Mouse (Mus musculus): ENCODE results near the gene Gm45062.

Gm45062 gene

DNA sequence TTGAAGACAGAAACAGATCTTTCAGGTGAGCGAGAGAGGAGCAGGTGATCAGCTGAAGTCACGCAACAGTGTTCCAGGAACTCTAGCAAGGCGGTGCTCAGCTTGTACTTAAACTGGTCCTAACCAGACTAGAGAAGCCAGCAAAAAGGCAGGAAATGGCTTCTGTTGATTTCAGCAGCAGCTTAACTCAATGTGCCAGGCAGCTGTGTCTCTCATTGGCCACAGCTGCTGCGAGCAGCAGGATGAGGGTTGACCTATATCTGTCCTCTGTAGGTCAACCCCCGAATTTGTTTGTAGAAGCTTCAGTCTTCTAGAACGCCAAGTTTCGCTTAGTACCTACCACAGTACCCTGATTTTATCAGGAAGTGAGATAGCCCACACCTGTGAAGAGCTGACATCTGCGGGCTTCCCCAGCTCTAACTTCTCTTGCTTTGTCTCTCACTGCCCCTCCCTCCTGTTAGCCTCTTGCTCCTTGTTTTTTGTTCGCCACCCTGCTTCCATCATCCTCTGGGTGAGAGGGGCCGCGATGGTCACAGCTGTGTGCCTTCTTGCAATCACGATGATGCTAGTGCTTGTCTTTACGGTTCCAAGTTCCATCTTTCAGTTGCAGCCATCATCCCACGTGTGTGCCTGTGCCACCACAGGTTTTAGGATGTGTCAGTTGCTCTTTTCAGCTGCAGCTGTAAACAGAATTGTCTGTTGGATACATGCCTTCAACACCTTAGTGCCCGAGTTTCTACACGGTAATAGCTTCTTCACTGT, 226.3 kb downstream of the Gm45062 start:
- DNase-seq: no peak

DNA sequence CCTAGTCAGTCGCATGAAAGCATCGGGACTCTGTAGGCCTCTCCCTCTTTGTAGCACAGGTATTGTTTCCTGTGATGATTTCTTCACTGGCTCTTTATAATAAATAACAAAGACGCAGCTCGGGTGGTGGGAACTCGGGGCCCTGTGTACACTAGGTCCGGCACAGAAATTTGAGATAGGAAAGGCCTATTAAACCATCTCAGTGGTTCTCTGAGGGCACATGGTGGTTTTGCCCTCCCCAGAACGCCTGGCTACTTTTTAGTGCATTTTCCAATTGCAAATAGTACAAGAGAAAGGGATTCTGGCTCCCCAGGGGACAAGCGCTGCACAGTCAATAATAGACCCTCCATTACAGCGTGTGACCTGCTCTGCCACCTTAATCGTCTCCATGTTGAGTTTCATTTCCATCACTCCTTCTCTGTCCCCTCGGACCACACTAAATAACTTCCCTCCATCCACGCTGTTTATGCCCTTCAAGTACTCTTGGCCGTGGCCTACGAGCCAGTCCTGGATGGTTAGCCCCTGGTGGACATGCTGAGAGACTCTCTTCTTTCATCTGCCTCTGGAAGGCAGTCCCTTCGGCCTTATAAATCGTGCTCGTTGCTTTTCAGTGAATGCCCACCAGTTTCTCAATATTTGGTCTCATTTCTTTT, 227.3 kb downstream of the Gm45062 start:
- DNase-seq: no peak

DNA sequence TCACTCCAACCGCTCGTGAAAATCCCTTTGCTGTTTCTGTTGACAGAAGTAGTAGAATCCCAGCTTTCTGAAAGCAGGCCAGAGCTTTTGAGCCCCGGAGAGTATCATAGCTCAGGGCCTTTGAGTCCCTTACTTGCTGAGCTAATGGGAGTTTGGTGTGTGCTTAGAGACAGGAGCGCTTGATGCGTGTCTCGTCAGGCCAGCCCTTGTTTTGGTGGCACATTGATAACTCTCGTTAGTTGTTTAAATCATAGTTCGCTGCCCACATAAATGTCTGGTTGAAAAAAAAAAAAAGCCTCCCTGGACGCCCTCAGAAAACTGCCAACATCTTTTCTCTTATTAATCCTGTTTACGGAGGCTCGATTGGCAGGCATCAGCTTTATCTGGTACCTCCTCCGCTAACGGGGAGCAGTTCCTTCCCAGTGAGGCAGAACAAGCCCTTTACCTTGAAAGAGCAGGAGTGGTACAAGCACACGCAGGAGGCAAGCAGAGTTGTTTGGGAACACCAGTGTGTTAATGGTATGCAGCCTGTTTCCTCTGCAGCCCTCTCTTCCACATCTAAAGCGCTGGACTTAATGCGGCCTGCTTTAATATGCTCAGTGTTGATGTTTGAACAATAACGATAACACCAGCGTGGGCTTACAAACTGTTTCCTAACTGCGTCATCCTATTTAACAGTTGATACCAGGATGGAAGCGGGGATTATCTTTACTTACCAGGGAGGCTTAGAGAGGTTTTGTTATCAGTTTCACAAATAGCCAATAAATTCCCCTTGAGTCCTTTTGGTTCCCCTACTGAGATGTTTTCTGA, 228.0 kb downstream of the Gm45062 start:
- DNase-seq: no peak

DNA sequence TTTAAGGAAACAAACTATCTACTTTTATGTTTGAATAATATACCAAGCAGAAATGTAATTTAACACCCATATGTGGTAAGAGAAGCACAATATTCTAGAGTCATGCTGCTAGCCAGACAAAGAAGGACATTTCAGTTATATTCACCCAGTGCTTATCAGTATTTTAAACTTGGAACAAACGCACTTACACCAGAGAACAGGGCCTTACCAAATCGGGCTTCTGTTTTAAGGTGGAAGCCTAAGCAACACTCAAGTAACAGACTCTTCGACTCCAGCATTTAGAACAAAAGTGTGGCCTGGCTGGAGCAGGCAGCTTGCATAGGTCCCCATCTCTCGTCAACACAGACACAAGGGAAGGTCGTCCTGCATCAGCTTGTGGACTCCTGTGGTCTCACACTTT, 229.0 kb downstream of the Gm45062 start:
- DNase-seq: no peak

DNA sequence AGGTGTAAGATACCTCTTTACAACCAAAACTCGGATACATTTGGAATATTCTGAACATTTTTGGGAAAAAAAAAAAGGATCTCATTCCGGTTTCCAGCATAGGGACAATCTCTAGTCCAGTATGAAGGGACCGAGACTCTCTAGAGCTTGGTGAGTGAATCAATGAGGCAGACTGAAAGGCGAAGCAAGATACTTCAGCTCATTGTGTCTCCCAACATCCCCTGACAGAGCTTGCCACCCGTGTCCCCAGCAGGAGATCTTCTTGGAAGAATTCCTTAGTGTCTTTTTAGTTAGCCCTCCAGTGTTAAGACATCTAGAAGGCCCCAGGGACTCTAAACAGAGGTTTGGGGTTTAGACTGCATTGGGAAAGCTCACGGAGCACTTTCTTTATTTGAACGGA, 230.0 kb downstream of the Gm45062 start:
- DNase-seq: no peak

DNA sequence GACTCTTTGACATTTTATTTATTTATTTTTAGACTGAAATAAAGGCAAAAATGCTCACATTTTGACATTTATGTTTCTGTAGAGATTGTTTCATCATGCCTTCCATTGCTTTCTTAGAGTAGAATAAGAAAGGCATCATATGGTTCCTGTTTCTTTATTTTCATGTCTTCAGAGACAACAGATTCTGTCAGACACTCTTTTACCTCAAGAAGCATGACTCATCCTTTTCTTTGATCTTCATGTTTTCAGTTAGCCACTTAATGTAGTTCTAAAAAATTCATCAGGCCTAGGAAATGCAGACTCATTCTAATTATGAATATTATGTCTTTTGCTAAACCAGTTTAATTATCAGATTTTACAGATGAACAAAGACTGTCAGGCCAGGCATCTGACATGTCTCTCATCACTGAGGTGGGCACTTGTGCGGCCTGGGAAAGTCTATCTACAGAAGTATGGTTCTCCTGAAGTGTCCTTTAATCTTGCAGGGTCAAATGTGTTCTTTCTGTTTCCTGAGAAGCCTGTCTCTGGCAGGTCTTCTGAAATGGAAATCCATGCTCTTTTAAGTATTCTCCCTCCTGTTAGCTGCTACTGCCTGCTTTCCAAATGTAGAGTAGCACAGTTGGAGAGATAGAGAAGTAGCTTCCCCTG, 230.8 kb downstream of the Gm45062 start:
- DNase-seq: no peak

DNA sequence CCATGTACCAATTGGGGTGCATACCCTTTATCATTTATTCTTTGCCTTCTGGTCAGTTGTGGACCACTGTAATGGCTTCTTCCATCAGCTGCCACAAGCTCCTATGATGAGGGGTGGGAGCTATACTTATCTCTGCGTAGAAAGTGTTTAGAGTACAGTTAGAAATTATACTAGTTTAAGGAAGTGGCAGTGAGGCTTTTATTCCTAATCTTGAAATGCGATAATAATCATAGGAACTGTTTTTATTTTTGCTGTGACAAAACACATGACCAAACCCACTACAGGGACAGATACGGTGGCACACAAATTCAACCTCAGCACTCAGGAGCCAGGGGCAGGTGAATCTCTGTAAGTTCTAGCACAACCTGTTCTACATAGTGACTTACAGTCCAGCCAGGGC, 233.0 kb downstream of the Gm45062 start:
- DNase-seq: no peak

DNA sequence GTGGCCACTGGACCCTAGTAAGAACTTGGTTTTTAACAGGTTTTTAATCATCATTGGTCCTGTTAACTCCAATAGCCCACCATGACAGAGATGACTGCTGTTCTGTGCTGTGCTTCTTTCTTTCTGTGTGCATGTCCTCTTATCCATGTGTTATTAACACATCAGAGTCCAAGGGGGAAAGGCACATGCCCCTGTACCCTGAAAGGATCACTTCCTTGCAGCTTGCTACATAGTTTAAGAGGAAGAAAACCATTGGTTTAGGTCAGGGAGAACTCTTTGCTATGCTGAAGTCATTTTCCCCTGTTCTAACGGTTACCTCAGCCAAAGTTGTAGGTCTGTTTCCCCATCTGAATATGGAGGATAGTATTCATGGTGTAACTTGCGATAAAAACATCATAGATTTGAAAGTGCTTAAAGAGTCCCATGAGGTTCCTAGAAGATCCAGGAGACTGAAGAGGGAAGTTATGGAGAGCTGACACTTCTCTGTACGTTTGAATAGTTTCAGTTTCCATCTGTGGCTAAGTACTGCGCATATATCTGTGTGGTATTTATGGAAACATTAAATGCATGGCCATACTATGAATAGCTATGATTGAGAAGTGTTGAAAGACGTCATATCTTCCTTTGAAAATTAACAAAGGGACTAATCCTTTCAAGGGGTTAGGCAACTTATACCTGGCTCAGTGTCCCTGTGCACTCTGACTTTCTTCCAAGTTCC, 236.0 kb downstream of the Gm45062 start:
- DNase-seq: no peak

DNA sequence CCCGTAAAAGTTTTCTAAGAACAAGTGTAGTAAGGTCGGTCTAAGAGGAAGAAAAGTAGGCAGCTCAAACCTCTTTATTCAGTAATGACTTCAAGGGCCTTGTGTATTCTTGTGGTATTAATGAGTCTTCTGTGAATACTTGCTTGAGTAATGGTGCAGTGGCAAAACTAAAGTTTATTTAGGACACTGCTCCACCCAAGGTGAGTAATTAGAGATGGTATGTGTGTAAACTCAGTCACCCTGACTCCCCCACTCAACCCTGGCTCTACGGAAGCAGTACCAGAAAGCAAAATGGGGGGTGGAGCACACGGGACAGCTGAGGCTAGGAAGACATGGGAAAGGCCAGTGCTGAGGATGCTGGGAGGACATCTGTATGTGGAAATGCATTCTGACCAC, 236.6 kb downstream of the Gm45062 start:
- no peak for DNase-seq

DNA sequence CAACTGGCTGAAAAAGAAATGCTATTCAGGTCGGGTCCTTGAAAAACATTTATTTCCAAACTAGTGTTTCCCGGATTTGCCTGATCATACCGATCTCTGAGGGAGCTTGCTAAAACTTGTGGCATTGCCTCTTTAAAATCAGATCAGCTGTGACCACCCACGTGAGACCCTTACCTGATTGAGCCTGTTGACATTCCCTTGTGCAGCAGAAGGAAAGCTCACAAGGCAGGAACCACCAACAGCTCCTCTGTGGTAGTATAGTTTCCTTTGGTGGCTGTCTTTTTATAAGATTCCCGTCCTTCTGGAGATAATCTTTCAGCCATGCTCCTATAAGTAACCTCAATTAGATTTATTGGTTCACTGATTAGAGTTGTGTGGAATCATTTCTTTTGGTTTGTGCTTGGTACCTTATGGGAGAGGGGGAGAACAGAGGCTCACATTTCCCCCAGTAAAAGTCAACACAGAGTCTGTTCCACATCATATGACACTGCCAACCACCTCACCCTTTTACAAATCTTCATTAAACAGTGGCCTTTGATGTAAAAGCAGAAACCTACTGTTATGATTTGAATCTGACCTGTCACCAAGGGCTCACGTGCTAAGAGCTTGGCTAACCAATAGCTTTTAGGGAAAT, 238.1 kb downstream of the Gm45062 start:
- no peak for DNase-seq

DNA sequence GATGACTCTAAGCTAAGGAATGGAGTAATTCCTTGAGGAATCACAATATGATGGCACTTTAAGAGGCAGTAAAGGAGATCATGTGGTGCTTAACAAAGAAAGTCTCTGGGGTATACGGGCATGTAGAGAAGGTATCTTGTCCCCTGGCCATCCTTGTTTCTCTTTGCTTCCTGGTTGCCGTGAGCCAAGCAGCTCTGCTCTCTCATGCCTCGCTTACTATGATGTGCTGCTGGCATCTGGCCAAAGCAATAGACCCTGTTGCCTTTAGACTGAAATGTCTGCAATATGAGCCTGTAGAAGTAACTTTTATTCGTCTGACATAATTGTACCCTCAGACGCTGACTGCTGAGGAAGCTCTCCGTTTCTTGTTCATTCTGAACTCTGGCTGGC, 238.6 kb downstream of the Gm45062 start:
- DNase-seq: no peak

DNA sequence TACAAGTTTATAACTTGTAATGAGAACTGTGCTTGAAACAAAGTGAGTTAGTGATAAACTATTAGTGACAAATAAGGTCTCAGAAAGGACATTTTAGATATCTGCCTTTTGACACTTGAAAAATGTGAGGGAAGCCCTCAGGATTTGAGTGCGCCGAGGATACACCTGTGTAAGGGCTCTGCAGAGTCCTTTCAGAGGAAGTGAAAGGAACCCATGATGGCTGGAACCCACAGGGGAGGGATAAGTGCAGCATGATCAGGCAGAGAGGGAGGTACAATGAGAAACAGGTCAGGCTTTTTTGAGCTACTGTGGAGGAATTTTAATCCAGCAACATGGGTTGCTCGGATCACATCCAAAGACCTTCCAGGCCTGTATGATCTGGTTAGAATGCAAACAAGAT, 239.7 kb downstream of the Gm45062 start:
- no peak for DNase-seq

DNA sequence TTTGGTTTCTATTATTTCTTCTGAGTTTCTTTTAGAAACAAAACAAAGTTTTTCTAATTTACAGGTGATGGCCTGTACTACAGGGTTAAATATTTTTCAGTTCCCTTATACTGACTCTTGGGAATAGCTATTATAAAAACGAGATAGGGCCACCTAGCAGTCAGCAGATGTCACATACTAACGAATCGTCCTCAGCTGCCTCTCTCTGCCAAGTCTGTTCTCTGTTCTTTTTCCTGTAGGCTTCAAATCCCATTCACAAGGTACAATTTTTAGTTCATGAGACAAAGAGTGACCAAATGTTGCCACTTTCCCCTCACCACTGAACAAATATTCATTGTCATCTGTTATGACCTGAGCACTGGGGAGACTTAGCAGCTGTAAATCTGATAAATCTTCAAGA, 244.7 kb downstream of the Gm45062 start:
- DNase-seq: no peak

DNA sequence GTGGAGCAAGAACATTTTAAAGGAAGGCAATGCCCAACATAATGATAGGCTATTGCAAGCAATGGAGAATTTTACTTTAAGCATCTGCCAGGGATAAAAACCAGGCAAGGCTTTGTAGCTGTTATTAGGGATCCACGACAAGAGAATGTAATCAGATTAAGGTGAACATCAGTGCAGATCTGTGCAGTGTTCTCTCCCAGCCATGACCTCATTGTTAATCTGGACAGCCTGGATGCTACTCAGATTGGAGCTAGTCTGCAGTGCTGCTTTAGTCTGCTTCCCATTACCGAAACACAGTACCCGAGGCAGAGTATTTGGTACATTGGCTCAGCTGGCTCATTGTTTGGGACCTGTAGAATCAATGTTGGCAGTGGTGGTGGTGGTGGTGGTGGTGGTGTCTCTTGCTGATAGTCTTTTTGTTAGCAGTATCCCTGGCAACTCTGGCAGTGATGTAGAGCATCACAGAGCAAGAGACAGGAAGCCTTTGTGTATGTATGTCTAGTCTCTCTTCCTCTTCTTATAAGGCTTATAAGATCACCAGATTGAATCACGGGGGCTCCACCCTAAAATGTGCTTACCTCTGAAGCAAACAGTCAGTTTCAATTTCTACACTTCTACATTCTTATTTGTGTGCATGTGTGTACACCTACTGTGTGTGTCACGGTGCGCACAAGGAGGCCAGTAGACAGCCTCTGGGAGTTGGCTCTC, 245.4 kb downstream of the Gm45062 start:
- no peak for DNase-seq

DNA sequence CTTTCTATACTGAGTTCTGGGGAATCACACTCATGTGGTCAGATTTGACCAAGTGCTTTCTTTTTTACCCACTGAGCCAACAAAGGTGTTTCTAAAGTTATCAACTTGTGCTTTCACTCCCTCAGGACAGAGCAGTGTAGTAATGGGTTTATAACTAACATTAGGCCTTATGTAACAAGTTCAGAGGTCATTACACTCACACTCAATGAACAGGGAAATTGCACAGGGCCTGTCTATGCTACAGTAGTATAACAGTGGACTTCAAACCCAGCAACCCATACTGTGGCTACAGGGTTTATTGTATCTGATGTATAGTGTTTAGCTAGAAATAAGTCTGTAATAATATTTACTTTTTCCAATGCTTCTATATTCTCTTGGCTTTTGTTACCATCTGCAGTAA, 247.4 kb downstream of the Gm45062 start:
- DNase-seq: no peak

DNA sequence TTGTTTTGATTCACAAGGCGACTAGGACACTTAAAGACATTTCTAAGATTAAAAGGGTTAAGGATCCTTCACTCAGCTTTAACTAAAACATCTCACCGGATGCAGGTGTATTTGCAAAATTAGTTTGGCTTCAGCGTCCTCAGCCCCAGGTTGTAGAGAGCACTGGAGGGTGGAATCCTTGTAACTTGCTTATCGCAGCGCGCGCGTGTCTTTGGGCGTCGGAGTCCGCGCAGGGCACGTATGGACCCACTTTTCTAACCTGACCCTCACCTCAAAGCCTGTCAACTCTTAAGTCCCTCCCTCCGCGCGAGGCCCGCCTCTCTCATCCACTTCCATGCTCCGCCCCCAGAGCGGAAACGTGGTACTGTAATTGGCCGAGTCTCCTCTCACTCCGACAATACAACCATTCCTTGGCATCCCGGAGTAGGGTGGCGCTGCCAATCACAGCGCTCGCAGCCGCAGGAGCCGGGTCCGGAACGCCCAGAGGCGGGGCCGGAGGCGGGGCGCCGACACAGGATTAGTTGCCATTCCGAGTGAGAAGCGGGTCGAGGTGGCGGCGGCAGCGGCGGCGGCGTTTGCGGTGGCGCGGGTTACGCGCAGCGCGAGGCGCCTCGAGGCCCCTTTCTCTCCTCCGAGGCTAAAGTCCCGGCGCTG, 249.8 kb downstream of the Gm45062 start:
- peak; percentile 100 for DNase-seq

DNA sequence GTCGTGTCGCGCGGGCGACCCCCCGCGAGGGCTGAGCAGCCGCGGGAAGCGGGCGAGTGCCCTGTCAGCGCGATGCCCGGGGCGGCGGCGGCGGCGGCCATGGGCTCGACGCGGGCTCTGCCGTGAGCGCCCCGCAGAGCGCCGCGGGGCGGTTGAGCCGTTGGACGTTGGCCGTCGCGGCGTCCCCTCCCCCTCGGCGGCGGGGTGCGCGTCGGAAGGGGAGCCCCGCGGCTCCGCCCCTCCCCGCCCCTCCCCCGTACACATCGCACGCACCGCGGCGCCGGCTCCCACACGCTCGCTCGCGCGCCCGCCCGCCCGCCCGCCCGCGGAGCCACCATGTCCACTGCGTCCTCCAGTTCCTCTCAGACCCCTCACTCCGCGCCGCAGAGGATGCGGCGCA, 250.3 kb downstream of the Gm45062 start, which contains the start of gene Glcci1:
Glcci1 (plus strand) TSS at position 50 of the 400 bp plus-strand sequence.
- DNase-seq: peak; percentile 81

DNA sequence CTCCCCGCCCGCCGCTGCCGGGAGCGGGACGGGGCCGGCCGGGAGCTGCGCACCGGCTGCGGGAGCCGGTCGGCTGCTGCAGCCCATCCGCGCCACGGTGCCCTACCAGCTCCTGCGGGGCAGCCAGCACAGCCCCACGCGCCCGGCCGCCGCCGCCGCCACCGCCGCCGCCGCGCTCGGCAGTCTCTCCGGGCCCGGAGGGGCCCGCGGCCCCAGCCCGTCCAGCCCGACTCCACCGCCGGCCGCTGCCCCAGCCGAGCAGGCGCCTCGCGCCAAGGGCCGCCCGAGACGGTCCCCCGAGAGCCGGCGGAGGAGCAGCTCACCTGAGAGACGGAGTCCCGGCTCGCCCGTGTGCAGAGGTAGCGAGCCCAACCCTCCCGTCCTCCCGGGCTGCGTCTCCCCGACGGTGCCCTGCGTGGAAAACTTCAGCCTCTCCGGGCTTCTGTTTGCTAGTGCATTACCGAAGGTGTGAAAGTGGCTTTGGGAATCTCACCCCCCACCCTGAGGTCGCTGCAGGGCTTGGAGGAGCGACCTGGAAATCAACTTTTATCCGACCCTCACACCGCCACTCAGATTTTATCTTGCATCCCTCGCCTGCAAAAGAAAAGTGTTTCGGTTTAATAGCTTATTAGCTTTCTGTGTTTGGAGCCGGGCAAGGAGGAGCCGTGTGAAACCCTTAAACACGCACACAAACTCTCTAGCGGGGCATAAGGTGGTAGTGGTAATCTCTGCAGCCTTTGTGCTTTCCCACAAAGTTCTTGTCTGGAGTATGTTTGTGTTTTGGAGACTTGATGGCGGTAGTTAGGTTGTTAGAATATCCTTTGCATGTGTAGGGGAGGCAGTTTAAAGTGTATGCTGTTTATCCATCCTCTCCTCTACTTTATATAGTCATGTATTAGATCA, 251.0 kb downstream of the Gm45062 start:
- DNase-seq: peak; percentile 58

DNA sequence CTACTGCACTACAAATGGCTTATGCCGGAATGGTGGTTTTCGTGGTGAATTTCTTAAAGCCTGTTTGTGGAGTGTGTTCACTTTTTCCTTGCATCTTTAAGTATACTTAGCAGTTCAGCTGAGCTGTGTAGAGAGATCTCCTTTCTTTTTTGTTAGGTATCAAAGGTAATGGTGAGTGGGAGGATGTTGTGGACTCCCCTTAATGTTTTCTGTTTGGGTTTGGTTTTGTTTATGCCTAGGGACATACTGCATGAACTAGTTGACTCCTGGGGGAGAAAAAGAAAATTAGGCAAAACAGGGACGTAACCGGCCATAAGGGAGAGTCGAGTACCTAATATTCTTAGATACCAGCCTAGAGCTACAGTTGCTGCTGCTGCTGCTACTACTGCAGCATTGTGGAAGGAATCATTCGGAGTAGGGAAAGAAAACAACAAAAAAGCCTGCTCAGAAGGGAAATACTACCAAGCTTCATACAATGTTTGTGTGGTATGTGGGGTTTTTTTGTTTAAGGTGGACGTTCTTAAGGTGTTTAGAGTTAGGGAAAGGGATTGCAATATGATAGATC, 251.7 kb downstream of the Gm45062 start:
- no peak for DNase-seq

Data from right cerebral cortex, postnatal 25 days (tissue).